Mouse (Mus musculus) v-Abl transformed pro-B cells (cell line): ENCODE measurements around the gene Zfp523.

ENCODE experiments used
- in situ Hi-C, 2 experiments: fragments of 400-800 bp; cut with MboI; formaldehyde crosslinking; loops; one replicate each; pipeline ENCODE4 v1.15.1; 2025; ENCODE audit not compliant: unreplicated experiment in 2 of 2

Gene Zfp523

GRCm38 (mm10) chr17:28235982-28236635, 59.2 kb downstream of the Zfp523 start:
- in situ Hi-C loops: loop anchor here in 1 of 2 experiments (10.0 kb wide), 1 partner anchor 69 kb away; no protein-coding TSS in a partner anchor

GRCm38 (mm10) chr17:28236636-28237015, 59.7 kb downstream of the Zfp523 start:
- in situ Hi-C loops: loop anchor here in 1 of 2 experiments (10.0 kb wide), 1 partner anchor 68 kb away; no protein-coding TSS in a partner anchor

- in situ Hi-C loops: loop anchor here in 1 of 2 experiments (10.0 kb wide), 1 partner anchor 67 kb away; no protein-coding TSS in a partner anchor
Measured at GRCm38 (mm10) chr17:28237362-28237761, 60.4 kb downstream of the Zfp523 start.

GRCm38 (mm10) chr17:28237874-28238273, 60.9 kb downstream of the Zfp523 start:
- in situ Hi-C loops: loop anchor here in 1 of 2 experiments (10.0 kb wide), 1 partner anchor 67 kb away; no protein-coding TSS in a partner anchor

GRCm38 (mm10) chr17:28240846-28241245, 63.9 kb downstream of the Zfp523 start:
- in situ Hi-C loops: no loop called here

GRCm38 (mm10) chr17:28242296-28242695, 65.4 kb downstream of the Zfp523 start:
- in situ Hi-C loops: no loop called here

- in situ Hi-C loops: no loop called here
Measured at GRCm38 (mm10) chr17:28244214-28244613, 67.3 kb downstream of the Zfp523 start.

- in situ Hi-C loops: no loop called here
Measured at GRCm38 (mm10) chr17:28244714-28245113, 67.8 kb downstream of the Zfp523 start.

GRCm38 (mm10) chr17:28246640-28247039, 69.7 kb downstream of the Zfp523 start:
- in situ Hi-C loops: no loop called here

- in situ Hi-C loops: no loop called here
Measured at GRCm38 (mm10) chr17:28247613-28248012, 70.7 kb downstream of the Zfp523 start.

- in situ Hi-C loops: no loop called here
Measured at GRCm38 (mm10) chr17:28249062-28249461, 72.1 kb downstream of the Zfp523 start.

GRCm38 (mm10) chr17:28251579-28252280, 74.8 kb downstream of the Zfp523 start:
- in situ Hi-C loops: no loop called here

GRCm38 (mm10) chr17:28252281-28252648, 75.3 kb downstream of the Zfp523 start:
- in situ Hi-C loops: no loop called here

GRCm38 (mm10) chr17:28253216-28253615, 76.3 kb downstream of the Zfp523 start:
- in situ Hi-C loops: no loop called here

- in situ Hi-C loops: no loop called here
Measured at GRCm38 (mm10) chr17:28254804-28255203, 77.9 kb downstream of the Zfp523 start.
